Mouse (Mus musculus) megakaryocyte progenitor cell, adult 5-6 weeks (primary cell): ENCODE measurements around the gene Ippk. TPM values are rescaled to one million over a fixed set of nuclear protein-coding genes. Genes with fewer than 3 reads are reported as not detected.

ENCODE experiments used
- ATAC-seq: replicated peaks from 2 replicates; pipeline ENCODE4 v1.8.0; 2016; ENCODE audit warnings: mild to moderate bottlenecking, moderate TSS enrichment, inconsistent platforms; ENCODE audit not compliant: poor library complexity
- total RNA-seq, 2 experiments: library from RNA; stranded (forward) in 1 of 2; stranded (reverse) in 1 of 2; fragments of 157-497, 149-512 nt in 1 of 2; fragments of 200-1000 nt in 1 of 2; gene quantifications; 2 replicates each; pipeline versions ENCODE4 v1.2.3 to v1.2.4; 2015 to 2017

The Ippk gene
- total RNA-seq (2015): 4.6 and 5.1 TPM in 2 replicates
- total RNA-seq (2017): 12.1 and 15.3 TPM in 2 replicates

- peak; percentile 97 for ATAC-seq
These were observed at the start of gene Ippk for GRCm38 (mm10) chr13:49420754-49421605. Gene Ippk (plus strand): TSS chr13:49421249.

- ATAC-seq: peak; percentile 88
These were observed 49.6 kb upstream of the Ippk start for GRCm38 (mm10) chr13:49371428-49371899.

- ATAC-seq: no peak
These were observed 48.5 kb upstream of the Ippk start for GRCm38 (mm10) chr13:49372370-49373060.

- ATAC-seq: no peak
These were observed 46.7 kb upstream of the Ippk start for GRCm38 (mm10) chr13:49374304-49374703.

- no peak for ATAC-seq
These were observed 46.3 kb upstream of the Ippk start for GRCm38 (mm10) chr13:49374730-49375129.

- no peak for ATAC-seq
These were observed 43.4 kb upstream of the Ippk start for GRCm38 (mm10) chr13:49377608-49378007.

GRCm38 (mm10) chr13:49379301-49379700, 41.7 kb upstream of the Ippk start:
- ATAC-seq: no peak

- ATAC-seq: peak; percentile 95
These were observed 39.8 kb upstream of the Ippk start for GRCm38 (mm10) chr13:49381230-49381629.

GRCm38 (mm10) chr13:49382997-49383396, 38.1 kb upstream of the Ippk start:
- ATAC-seq: no peak

- ATAC-seq: no peak
These were observed 36.1 kb upstream of the Ippk start for GRCm38 (mm10) chr13:49384751-49385463.

GRCm38 (mm10) chr13:49391374-49391773, 29.7 kb upstream of the Ippk start:
- peak; percentile 54 for ATAC-seq

GRCm38 (mm10) chr13:49393579-49393978, 27.5 kb upstream of the Ippk start:
- ATAC-seq: peak; percentile 71

- ATAC-seq: no peak
These were observed 26.1 kb upstream of the Ippk start for GRCm38 (mm10) chr13:49394886-49395447.

- no peak for ATAC-seq
These were observed 24.3 kb upstream of the Ippk start for GRCm38 (mm10) chr13:49396798-49397197.

- ATAC-seq: peak; percentile 23; the same call in 1 of the 2 replicates
These were observed 22.9 kb upstream of the Ippk start for GRCm38 (mm10) chr13:49398191-49398590.

- ATAC-seq: peak; percentile 82
These were observed 20.9 kb upstream of the Ippk start for GRCm38 (mm10) chr13:49400139-49400538.

- ATAC-seq: no peak
These were observed 18.4 kb upstream of the Ippk start for GRCm38 (mm10) chr13:49402628-49403027.

GRCm38 (mm10) chr13:49407795-49408194, 13.3 kb upstream of the Ippk start:
- no peak for ATAC-seq

- ATAC-seq: peak; percentile 38
These were observed 513 bp downstream of the Ippk start for GRCm38 (mm10) chr13:49421606-49421917.

- ATAC-seq: no peak
These were observed 910 bp downstream of the Ippk start for GRCm38 (mm10) chr13:49421959-49422358.

GRCm38 (mm10) chr13:49426736-49427135, 5.7 kb downstream of the Ippk start:
- ATAC-seq: no peak
